Mouse (Mus musculus): ENCODE results near the gene Inpp5e.

The Inpp5e gene

DNA sequence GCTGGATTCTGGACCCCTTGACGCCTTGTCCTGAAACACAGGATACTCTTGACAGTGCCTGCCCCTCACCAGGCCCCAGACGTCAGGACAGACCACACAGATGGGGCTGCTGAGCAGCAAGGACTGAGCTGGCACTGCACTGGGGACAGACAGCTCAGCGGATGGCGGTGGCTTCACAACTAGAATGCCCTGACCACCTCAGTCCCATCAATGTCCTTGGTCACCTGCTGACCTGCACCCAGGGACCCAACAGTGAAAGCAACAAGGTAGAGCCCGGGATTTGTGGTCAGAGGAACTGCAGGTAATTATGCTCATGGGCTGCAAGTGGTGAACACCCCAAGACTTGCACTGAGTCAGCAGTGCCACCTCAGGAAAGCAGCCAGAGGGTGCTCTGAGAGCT, 46.0 kb downstream of the Inpp5e start:
- DNase-seq (ENCODE audit: low spot score) = no peak

- no peak for DNase-seq (ENCODE audit: low spot score)
Measured at GRCm38 (mm10) chr2:26360772-26361171, 48.2 kb downstream of the Inpp5e start, which contains the start of gene Card9. Card9 (minus strand) TSS chr2:26360918.

DNA sequence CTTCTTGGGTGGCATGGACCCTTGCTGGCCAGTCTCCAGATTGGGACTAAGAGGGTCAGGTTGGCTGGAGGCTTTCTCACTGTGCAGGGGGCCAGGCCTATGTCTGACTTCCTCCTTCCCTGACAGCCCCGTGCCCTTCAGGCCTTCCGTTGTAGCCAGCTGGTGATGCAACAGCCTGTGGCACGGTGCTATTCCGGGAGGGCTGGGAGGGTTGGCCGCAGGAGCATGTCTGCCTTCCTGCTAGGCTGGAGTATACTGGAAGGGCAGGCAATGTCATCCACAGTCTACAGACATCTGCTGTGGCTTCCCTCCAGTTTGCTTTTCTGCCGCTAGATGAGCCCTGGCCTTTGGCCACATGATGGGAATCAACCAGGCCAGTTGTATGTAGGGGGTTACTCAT, 49.0 kb downstream of the Inpp5e start:
- DNase-seq (ENCODE audit: low spot score) = no peak

DNA sequence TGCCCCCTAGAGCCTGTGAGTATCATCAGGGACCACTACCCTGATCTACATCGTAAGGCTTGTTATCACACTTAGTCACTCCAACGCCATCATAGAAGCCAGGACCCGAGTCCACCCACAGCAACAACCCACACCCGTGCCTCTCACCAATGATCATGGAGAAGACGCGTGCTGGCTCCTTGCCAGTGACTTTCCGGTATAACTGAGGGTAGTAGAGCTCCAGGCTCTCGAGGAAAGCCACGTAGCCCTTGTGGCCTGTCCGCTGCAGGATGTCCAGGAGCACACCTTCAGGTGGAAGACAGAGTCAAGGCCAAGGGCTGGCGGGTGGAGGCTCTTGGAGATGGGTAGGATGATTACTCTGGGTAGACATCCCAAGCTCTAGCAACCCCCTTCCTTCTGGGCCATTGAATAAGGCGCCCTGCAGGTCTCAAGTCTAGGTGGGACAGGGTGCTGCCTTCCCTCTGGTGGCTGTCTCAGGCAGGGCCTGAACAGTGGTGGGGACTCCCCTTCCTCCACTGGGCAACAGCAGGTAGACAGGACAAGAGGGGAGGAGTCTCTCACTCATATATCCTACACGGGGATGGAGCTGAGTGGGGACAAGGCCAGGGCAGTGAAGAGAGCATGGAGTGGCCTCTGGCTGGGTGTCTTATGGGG, 50.2 kb downstream of the Inpp5e start:
- DNase-seq (ENCODE audit: low spot score) = no peak

- DNase-seq (ENCODE audit: low spot score) = no peak
Measured at GRCm38 (mm10) chr2:26357484-26357883, 51.5 kb downstream of the Inpp5e start.

DNA sequence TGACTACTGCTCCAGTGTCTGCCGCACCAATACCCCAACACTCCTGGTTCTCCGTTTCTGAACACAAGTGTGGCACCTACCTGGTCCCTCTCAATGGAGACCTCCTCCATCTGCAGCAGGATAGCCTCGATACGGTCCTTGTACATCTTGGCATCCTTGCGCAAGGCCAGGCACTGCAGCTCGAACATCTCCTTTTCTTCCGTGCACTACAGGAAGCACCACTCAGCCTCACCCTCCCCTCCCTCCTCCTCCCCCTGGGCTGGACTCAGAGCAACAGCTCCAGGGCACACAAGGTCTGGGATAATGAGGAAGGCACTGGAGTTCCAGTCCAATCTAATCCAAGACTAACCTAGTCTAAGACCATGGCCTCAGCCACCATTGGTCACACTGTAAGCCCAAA, 52.3 kb downstream of the Inpp5e start:
- DNase-seq (ENCODE audit: low spot score) = no peak

DNA sequence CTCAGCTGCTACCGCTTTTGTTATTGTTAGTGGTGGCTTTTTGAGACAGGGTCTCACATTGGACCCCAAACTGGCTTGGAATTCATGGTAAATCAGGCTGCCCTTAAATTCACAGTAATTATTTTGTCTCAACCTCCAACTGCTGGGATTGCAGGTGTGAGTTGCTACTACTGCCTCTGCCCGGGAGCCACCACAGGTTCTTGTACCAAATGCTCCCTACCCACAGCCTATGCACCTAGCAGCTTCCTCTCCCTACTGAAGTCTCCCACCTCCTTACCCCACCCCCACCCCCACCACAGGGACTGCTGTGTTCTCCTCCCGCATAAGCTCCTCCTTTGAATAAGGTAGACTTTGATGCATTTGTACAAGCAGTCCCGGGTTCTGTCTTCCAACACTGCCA, 52.8 kb downstream of the Inpp5e start:
- DNase-seq (ENCODE audit: low spot score) = no peak

DNA sequence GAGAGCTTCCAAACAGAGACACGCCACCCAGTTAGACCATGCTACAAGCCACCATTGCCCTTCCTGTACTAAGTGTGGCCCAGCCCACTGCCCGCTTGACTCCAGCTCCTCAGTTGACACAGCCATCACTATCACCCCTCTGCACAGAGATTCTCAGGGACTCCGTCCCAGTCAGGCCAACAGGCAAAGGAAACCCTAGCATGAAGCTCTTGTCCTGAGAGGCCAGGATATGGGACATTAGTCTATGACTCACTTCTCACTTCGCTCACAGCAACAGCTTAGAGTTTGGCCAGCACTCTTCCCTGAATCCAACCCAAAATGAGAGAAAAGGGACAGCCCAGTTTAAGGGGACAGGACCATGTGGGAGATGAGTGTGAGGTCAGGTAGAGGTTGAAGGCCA, 54.6 kb downstream of the Inpp5e start:
- no peak for DNase-seq (ENCODE audit: low spot score)

DNA sequence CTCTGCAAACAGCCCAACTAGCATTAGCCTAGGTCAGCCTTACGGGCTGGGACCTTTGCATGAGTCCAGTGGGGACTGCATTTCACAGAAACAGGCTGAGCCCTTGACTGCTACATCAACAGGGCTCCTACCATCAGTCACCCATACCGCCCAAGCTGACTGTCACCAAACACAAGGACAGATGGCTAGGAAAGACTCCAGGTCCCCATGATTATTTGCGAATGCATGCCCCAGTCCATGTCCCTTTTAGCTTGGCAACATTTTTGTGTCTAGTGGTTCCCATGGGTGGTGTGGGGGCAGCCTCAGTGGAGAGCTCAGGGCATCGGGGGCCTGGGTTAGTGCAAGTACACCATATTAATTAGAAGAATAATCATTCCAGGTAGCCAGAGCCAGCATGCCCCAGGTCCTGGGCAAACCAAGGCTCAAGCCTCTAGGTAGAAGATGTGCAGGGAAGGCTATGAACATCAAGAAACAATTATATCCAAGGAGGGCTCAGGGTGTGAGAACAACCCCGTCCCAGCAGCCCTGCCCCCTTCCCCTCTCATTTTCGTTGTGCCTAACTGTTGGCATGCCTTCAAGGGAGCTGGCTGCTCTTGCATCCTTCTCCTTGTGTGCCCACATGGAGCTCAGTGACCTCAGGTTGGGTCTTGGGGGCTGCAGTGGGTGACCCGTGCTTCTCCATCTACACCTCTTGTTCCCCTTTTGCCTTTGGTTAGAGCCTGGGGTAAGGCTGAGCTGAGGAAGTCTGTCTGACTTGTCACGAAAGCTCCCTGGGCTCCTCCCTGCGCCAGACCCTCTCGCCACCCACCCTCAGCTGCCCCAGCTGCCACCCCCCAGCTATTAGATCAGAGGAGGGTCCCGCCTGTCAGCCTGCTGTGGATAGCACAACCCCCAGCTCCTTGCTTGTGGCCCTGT, 55.7 kb downstream of the Inpp5e start:
- no peak for DNase-seq (ENCODE audit: low spot score)

GRCm38 (mm10) chr2:26352291-26352910, 56.6 kb downstream of the Inpp5e start:
- DNase-seq (ENCODE audit: low spot score) = no peak

- peak; percentile 95 for DNase-seq (ENCODE audit: low spot score)
Measured at GRCm38 (mm10) chr2:26351358-26352290, 57.4 kb downstream of the Inpp5e start, which contains the start of gene Dnlz. Dnlz (minus strand) TSS chr2:26352110.

DNA sequence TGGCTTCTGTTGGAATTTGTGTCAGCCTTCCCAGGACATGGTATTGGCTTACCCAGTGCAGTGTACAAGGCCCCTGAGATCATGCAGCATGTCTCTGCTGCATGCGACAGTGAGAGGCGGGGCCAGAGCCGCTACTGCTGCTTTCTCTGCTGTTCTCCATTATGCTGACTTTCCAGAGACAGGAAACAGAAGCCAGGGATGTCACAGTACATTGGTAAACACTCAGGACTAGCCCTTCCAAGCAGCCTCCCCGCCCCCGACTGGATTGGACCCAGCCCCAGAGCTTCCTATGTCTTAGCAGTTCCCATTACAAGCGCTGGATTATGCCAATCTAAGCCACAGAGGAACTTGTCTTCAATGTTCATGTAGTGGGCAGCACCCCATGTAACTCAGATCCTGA, 60.8 kb downstream of the Inpp5e start:
- DNase-seq (ENCODE audit: low spot score) = no peak

Measured in layer of hippocampus, adult 11-12 months (tissue).